Mouse (Mus musculus): Measurements from ENCODE around the gene 3830403N18Rik. TPM values are rescaled to one million over a fixed set of nuclear protein-coding genes. Genes with fewer than 3 reads are reported as not detected.
"Not testable (repeated sequence)": the region's sequence is repeated elsewhere in the genome, so short reads cannot be mapped to it uniquely, and the experiment has no call there.

Gene 3830403N18Rik
- polyA plus RNA-seq (2015; fragmentation: Nextera tagmentation; extraction: Ambion mirVana), result 1.5 and 1.7 TPM in 2 replicates

- H3K4me1 ChIP-seq (ENCODE audit: control insufficient read depth, insufficient read depth, low read length); ATAC-seq (ENCODE audit: insufficient read depth, low FRiP score); H3K9ac ChIP-seq (ENCODE audit: low read length); H3K27me3 ChIP-seq (ENCODE audit: control insufficient read depth, insufficient read depth, low read length); H3K4me3 ChIP-seq (replicated peaks; ENCODE audit: low read length); H3K9me3 ChIP-seq (replicated peaks; ENCODE audit: control insufficient read depth, low read length); H3K4me2 ChIP-seq (ENCODE audit: low read depth, low read length); H3K36me3 ChIP-seq (ENCODE audit: control insufficient read depth, insufficient read depth, low read length); H3K27ac ChIP-seq (ENCODE audit: low read length): not testable (repeated sequence)
- 77% methylated on average over 9 of the region's 15 CpGs for WGBS
Measured at GRCm38 (mm10) chrX:56136336-56136909, at the start of gene 3830403N18Rik. Gene 3830403N18Rik (plus strand): TSS chrX:56136572.

- Histone ChIP-seq H3K4me3 (replicated peaks; ENCODE audit: low read length) (no peak overlapping the region), H3K36me3 (ENCODE audit: control insufficient read depth, insufficient read depth, low read length) (no peaks in the 10 kb centered on the region), H3K4me1 (ENCODE audit: control insufficient read depth, insufficient read depth, low read length) (no peaks in the 10 kb centered on the region), H3K27ac (ENCODE audit: low read length) (no peak overlapping the region), H3K9me3 (replicated peaks; ENCODE audit: control insufficient read depth, low read length) (no peaks in the 10 kb centered on the region), H3K27me3 (ENCODE audit: control insufficient read depth, insufficient read depth, low read length) (no peaks in the 10 kb centered on the region), H3K9ac (ENCODE audit: low read length) (no peak overlapping the region), H3K4me2 (ENCODE audit: low read depth, low read length) (no peak overlapping the region)
- no peak for ATAC-seq (ENCODE audit: insufficient read depth, low FRiP score)
- 84% methylated on average over 2 of the region's 2 CpGs for WGBS
Measured at GRCm38 (mm10) chrX:56151396-56151795, 15.0 kb downstream of the 3830403N18Rik start.

DNA sequence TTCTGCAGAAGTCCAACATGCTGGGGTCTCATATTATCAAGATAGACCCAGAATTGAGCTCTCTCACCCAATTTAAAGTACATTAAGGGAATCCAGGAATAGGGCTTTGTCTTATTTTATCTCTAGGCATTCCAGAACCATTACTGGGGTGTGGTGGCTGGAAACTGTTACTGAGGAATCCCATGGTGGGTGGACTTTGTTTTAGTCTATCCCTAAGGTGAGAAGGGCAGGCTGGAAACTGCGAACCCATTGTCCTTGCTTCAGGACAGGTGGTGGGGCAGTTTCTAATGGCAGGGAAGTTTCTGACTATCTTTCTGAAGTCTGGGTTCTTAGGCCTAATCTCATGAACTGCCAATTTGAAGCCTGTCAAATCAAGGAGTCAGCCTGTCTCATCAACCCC is 50.1 kb downstream of the 3830403N18Rik start:
- not testable (repeated sequence) for H3K27me3 ChIP-seq (ENCODE audit: control insufficient read depth, insufficient read depth, low read length); H3K9ac ChIP-seq (ENCODE audit: low read length); ATAC-seq (ENCODE audit: insufficient read depth, low FRiP score); H3K4me1 ChIP-seq (ENCODE audit: control insufficient read depth, insufficient read depth, low read length); H3K27ac ChIP-seq (ENCODE audit: low read length); H3K9me3 ChIP-seq (replicated peaks; ENCODE audit: control insufficient read depth, low read length); H3K36me3 ChIP-seq (ENCODE audit: control insufficient read depth, insufficient read depth, low read length); H3K4me2 ChIP-seq (ENCODE audit: low read depth, low read length); H3K4me3 ChIP-seq (replicated peaks; ENCODE audit: low read length)
- WGBS, result no CpG with 5 or more reads among the region's 1 CpGs

Other genes with a start within 250 kb of the 3830403N18Rik start
- not detected in 2 replicates for gene Gm773, start 76.3 kb downstream of the 3830403N18Rik start, polyA plus RNA-seq (2015; fragmentation: Nextera tagmentation; extraction: Ambion mirVana)
- gene Zfp449, start 209.8 kb downstream of the 3830403N18Rik start, polyA plus RNA-seq (2015; fragmentation: Nextera tagmentation; extraction: Ambion mirVana), result 8.3 and 9.2 TPM in 2 replicates
- gene Smim10l2a, start 238.0 kb downstream of the 3830403N18Rik start, polyA plus RNA-seq (2015; fragmentation: Nextera tagmentation; extraction: Ambion mirVana), result 3.7 TPM in 2 replicates

All from stomach, embryonic 16.5 days (tissue).